Mouse (Mus musculus): ENCODE measurements around the gene Map3k4. TPM values are rescaled to one million over a fixed set of nuclear protein-coding genes. Genes with fewer than 3 reads are reported as not detected.

Gene Map3k4
- total RNA-seq, 2 experiments from 2014 or later: 21.1 to 29.4 TPM

DNA sequence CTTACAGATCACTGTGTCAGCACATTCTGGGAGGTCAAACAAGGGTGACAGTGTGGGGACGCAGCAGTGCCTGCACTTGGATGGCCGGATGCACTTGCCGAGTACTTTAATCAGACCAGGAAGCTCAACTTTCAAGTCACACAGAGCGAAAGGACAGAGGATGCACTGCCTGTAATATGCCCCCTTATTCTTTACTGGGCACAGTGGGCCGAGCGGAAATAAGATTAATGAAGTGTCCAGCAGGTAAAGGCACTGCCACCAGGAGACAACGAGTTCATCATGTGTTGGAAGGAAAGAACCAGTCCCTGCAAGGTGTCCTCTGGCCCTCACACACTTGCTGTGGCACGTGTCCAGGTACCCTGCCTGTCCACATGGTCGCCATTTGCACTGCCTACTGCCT is 94.5 kb downstream of the Map3k4 start:
- no peak for DNase-seq

GRCm38 (mm10) chr17:12223682-12224081 is 94.9 kb downstream of the Map3k4 start:
- no peak for DNase-seq

DNA sequence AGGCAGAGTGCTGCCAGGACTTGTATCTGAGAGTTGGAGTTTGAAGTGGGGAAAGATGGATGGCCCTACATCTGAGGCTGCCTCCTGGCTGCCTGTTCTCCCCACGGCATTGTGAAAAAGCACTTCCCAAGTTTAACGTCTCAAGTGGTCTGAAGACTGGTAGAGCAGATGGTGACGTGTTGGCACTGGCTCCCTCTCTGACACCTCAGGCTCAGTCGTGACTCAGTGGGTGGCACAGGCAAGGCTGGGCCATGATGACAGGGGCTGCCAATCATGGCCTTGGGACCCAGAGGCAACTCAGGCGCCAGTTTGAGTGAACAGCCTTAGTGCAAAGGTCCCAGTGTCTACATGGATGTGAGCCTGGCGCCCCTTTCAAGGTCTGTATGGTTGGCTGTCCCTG is 96.7 kb downstream of the Map3k4 start:
- peak; percentile 62 for DNase-seq

DNA sequence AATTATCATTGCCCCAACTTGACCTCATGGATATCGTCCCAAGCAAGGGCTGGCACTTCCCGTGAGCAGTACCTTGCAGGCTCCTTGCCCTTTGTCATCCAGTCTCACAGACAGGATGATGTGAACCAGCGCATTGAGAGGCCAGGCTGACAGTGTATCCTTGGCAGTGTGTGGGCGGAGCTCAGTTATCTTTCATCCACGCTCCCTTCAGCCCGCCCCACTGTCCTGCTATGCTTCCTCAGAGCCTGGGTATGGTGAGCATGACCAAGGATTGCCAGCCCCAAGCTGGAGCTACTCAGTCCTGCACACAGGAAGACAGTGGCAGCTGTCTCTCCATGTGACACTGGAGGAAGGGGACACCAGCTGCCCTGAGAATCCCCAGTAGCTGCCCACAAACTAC is 102.4 kb downstream of the Map3k4 start:
- peak; percentile 39 for DNase-seq

GRCm38 (mm10) chr17:12213430-12213829 is 105.2 kb downstream of the Map3k4 start:
- DNase-seq: no peak

DNA sequence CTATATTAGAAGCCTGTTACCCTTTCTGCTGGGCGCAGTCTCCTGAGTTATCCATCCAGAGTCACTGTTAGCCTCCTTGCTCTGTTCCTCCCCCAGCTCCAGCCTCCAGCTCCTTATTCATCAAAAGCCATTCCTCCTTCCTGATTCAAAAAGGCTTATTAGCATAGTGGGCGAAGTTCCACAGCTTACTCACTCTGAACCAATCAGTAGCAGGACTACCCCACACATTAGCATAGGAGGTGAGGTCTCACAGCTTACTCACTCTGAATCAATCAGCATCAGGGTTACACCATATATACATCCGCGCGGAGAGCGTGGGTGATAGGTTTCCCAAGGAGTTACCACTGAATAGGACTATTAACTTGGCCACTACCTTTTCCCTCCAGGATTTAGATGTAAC is 106.3 kb downstream of the Map3k4 start:
- DNase-seq: no peak

DNA sequence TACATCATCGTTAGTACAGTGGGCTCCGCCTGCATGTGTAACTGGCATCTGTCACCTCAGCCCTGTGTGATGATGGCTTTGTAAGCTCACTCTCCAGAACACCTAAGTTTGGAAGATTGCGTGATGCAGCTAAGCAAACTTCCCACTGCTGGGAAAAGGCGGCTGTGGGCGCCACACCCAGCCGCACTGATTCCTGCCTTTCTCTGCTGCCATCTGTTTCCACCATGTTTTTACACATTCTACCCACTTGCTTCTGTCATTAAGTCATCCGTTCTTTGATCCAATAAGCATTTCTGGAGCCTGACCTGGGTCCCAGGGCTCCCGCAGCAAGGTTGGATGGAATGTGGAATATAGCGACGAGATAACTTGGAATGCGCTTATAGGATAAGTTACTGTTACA is 106.7 kb downstream of the Map3k4 start:
- no peak for DNase-seq

DNA sequence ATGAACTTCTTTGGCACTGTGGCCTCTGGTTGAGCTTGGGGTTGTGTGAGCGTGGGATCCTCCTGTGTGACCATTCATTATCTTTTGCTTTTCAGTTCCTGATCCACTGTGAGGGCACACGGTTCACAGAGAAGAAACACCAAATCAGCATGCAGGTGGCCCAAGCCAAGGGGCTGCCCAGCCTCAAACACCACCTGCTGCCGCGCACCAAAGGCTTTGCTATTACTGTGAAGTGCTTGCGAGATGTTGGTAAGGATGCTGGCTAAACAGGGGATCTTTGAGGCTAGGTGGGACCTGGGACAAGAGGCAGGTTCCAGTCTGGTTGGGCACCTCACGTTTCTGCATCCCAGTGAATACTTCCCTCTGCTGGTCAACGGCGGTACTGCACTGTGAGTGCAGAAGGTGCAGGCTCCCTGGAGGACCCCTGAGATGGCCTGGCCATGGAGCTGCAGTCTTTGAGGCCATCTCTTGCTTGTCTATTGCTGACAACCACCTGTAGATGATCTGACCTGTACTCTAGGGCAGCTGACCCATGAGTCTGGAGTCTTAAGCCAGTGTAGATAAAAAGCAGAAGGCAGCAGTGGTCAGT is 108.0 kb downstream of the Map3k4 start:
- DNase-seq: peak; percentile 93

DNA sequence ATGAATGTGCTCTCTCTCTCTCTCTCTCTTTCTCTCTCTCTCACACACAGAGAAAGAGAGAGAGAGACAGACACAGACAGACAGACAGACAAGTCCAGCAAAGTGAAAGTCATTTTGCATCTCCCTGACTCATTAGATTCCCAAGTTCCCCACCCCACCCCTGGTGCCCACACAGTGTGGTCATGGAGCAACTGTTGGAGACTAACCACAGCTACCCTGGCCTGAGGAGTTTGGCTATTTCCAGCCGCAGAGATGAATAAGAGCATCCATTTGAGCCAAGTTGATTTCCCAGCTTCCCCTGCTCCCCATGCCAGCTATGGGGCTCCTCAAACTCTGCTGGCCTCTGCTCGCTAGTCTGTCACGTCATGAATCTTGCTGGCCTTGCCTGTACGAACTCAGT is 109.1 kb downstream of the Map3k4 start:
- DNase-seq: no peak

- DNase-seq: no peak
These were observed 111.5 kb downstream of the Map3k4 start for GRCm38 (mm10) chr17:12207022-12207548.

DNA sequence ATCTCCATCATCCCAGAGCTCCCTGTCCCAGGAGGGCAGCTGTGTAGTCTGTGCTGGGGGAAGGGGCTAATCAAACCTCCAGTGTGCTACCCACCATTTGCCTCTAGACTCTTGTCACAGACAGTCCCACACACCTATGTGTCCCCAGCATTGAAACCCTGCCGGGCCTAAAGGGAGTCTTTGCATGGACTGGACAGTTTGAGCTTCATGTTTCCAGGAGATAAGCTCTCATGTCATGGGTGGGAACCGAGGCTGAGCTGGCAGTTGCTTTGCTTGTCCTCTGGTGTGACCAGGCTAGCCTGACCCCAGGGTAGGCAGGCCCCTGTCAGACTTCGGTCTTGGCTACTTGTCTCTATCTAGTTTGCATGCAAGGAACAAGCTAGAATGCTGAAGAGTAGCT is 112.3 kb downstream of the Map3k4 start:
- DNase-seq: no peak

DNA sequence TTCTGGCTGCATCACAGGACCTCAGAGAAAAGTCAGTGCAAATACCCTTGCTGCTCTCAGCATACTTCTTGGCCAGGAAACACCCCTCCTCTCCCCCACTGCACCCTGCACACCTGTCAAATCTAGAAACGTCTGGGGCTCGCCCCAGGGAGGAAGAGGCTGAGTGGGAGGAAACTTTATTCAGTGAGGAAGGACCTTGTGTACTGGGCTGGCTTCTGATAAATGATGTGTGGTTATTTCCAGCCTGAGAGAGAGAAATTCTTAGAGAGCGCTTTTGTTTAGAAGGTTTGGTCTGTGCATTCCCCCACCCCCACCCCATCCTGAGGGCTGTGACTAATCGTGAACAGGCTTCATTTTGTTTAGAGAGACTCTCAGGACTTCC is 112.9 kb downstream of the Map3k4 start:
- DNase-seq: no peak

GRCm38 (mm10) chr17:12205015-12205693 is 113.4 kb downstream of the Map3k4 start:
- DNase-seq: no peak

- no peak for DNase-seq
These were observed 113.9 kb downstream of the Map3k4 start for GRCm38 (mm10) chr17:12204689-12205014.

- DNase-seq: no peak
These were observed 114.3 kb downstream of the Map3k4 start for GRCm38 (mm10) chr17:12204246-12204645.

- no peak for DNase-seq
These were observed 115.1 kb downstream of the Map3k4 start for GRCm38 (mm10) chr17:12203414-12203897.

DNA sequence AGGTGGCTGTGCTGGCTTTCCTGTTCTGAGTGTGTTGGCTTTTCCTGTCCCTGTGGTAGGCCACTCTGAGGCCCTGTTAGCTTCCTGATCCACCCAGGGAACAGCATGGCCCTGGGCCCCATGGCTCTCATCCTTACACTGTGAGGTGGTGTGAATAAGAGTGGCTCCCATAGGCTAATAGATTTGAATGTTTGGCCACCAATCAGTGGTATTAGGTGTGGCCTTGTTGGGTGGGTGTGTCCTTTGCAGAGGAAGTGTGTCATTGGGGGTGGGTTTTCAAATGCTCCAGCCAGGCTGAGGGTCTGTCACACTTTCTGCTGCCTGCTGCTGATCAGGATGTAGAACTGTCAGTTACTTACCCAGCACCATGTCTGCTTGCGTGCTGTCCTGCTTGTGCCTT is 117.5 kb downstream of the Map3k4 start:
- DNase-seq: no peak

DNA sequence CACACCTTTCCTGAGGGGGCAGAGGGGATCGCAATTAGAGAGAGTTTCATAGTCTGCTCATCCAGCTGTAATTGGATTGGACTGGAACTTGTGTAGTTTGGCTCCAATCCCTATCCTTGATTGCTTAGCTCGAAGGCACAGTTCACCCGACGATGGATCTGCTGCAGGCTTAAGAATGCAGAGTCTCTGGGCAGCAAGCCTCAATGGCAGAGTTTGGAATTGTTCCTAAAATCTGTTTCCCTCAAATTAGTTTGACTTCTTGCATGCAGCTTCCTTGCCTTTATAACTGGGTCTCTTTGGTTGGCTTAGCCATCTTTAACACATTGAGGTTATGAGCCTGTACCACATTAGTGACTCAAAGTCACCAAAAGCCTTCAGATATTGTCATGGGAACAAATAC is 118.7 kb downstream of the Map3k4 start:
- DNase-seq: no peak

- no peak for DNase-seq
These were observed 123.0 kb downstream of the Map3k4 start for GRCm38 (mm10) chr17:12195604-12196003.

GRCm38 (mm10) chr17:12195137-12195536 is 123.5 kb downstream of the Map3k4 start:
- DNase-seq: no peak

GRCm38 (mm10) chr17:12187782-12188181 is 130.8 kb downstream of the Map3k4 start:
- DNase-seq: peak; percentile 72

GRCm38 (mm10) chr17:12186341-12186740 is 132.3 kb downstream of the Map3k4 start:
- no peak for DNase-seq

DNA sequence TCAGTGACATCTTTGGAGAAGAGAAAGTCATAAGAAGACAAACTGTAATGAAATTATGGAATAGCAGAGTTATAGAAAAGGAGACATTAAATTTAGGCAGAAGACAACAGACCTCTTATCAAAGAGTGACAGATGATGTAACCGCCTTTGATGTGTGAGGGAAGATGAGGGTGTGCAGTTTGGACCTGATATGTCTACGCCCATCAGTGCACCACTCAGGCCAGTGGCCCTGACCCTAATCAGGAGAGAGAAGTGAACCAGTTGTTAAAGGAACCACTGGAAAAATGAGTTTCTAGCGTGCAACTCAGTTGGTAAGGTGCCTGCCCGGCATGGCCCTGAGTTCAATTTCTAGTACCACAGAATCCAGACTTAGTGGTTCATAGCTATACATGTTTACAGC is 132.7 kb downstream of the Map3k4 start:
- DNase-seq: no peak

GRCm38 (mm10) chr17:12184283-12184682 is 134.3 kb downstream of the Map3k4 start:
- DNase-seq: no peak

Measured in adrenal gland, postnatal 10 days (tissue).